Mouse (Mus musculus) liver, embryonic 15.5 days (tissue): ENCODE measurements around the gene Nkx3-2. TPM values are rescaled to one million over a fixed set of nuclear protein-coding genes. Genes with fewer than 3 reads are reported as not detected.

Source experiments
- ATAC-seq: fragments of 200-750 bp; cut with Nextera tagmentation; 2 replicates; pipeline ENCODE4 v1.8.0; 2017; ENCODE audit warnings: moderate number of reproducible peaks, mild to moderate bottlenecking, moderate library complexity; ENCODE audit not compliant: insufficient read depth
- H3K27ac ChIP-seq: fragments of 300-500 bp; sonication (generic); replicated peaks from 2 replicates; pipeline ENCODE4 v1.5.1; 2015; ENCODE audit warnings: mild to moderate bottlenecking, inconsistent platforms
- H3K27me3 ChIP-seq: fragments of 300-500 bp; sonication (generic); 2 replicates; pipeline ENCODE4 v1.6.1; 2015; ENCODE audit warnings: mild to moderate bottlenecking, inconsistent platforms
- H3K36me3 ChIP-seq: fragments of 300-500 bp; sonication (generic); replicated peaks from 2 replicates; pipeline ENCODE4 v1.6.1; 2015; ENCODE audit warnings: moderate library complexity, mild to moderate bottlenecking, inconsistent platforms
- H3K4me1 ChIP-seq: fragments of 300-500 bp; sonication (generic); replicated peaks from 2 replicates; pipeline ENCODE4 v1.6.1; 2015; ENCODE audit warnings: inconsistent platforms
- H3K4me2 ChIP-seq: fragments of 300-500 bp; sonication (generic); 2 replicates; pipeline ENCODE4 v1.6.1; 2015; ENCODE audit warnings: moderate library complexity, mild to moderate bottlenecking, inconsistent platforms
- H3K4me3 ChIP-seq: fragments of 300-500 bp; sonication (generic); replicated peaks from 2 replicates; pipeline ENCODE4 v1.5.1; 2015; ENCODE audit warnings: mild to moderate bottlenecking, inconsistent platforms
- H3K9ac ChIP-seq: fragments of 300-500 bp; sonication (generic); 2 replicates; pipeline ENCODE4 v1.6.1; 2015; ENCODE audit warnings: moderate library complexity, mild to moderate bottlenecking, inconsistent platforms
- H3K9me3 ChIP-seq: fragments of 300-500 bp; sonication (generic); replicated peaks from 2 replicates; pipeline ENCODE4 v1.6.1; 2016; ENCODE audit warnings: inconsistent platforms
- WGBS: fragments of 180-500 bp; shearing (Covaris S2); methylation state at CpG from one replicate; pipeline ENCODE4 v1.1.7; 2015; ENCODE audit warnings: mixed read lengths; ENCODE audit not compliant: insufficient replicate concordance; 5-methylcytosine and 5-hydroxymethylcytosine counted together
- polyA plus RNA-seq: library from polyadenylated mRNA; unstranded; fragments of >200 nt; fragmentation: Nextera tagmentation; extraction: Ambion mirVana; gene quantifications from 2 replicates; pipeline ENCODE4 v1.2.1, GENCODE M21; 2015

The Nkx3-2 gene
- polyA plus RNA-seq, result not detected in 2 replicates

DNA sequence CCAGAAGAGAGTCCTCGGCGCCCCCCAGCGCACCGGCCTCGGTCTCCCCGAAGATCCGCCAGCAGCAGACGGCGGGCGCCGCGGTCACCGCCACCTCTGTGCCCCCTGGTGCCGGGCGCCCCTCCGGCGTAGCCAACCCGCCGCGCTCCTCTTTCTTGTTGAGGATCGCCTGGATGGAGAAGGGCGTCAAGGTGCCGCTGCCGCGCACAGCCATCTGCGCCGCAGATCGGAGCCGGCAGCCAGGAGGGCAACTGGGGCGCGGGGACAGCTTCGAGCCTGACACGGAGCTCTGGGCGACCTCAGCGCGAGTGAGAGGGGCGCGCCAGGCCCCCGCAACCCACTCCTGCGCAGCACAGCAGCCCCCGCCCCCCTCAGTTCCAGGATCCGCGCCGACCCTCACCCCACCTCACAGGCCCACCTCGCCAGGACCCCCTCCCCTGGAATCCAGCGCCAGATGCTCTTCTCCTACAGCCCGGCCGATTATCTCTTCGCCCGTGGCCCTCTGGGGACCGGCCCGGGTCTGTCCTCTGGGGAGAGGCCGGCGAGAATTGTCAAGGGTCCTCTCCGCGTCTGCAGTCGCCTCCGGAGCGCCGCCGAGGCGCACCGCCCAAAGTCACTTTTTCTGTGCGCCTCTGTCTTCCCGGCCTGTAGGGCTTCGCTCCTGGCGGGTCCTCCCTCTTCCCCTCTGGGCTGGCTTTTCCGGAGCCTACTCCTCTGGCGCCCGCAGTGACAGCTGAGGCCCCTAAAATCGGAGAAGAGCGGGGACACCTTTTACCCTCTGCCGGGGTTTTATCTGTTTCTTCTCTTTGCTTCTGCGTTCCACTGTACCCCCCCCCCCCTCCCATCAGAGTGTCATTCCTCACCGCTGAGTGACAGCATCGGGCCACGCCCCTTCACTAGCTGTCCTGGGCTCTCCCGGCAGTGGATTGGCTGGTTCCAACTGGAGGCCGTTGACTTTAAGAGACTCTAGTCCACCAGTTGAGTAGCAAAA is at the start of gene Nkx3-2:
TSS of gene Nkx3-2 (minus strand) at position 771 of the 991 bp plus-strand sequence.
- Histone ChIP-seq H3K4me1 (peaks cover 6% of the 10 kb centered on the region; the same call in 1 of the 2 replicates), H3K9ac (no peak within 1 kb of the TSS), H3K36me3 (no peaks in the 10 kb centered on the region), H3K4me2 (peak within 1 kb of the TSS; percentile 29), H3K4me3 (no peak within 1 kb of the TSS), H3K27me3 (peaks cover 95% of the 10 kb centered on the region), H3K9me3 (no peaks in the 10 kb centered on the region), H3K27ac (no peak within 1 kb of the TSS)
- under 1% methylated on average over 78 of the region's 79 CpGs for WGBS
- ATAC-seq, result no peak

DNA sequence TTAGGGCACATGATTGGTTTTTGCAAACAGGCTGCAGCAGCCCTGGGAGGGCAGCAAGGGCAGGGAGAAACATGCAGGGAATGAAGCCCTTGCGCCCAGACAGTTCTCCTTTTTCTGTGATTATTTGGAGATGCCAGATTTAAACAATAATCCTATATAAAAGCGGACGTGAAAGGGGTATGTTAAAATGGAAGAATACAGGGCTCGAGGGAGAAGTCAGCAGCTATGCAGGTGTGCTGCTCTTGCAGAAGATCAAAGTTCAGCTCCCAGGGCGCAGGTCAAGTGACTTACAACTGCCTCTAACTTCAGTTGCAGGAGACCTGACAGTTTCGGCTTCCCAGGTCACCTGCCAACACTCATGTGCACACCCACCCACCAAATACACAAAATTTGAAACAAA is 48.2 kb upstream of the Nkx3-2 start:
- H3K4me2 ChIP-seq, result no peak overlapping the region
- no peak overlapping the region for H3K27ac ChIP-seq
- H3K27me3 ChIP-seq, result no peaks in the 10 kb centered on the region
- H3K9me3 ChIP-seq, result no peaks in the 10 kb centered on the region
- WGBS, result 79% methylated on average over 6 of the region's 6 CpGs
- H3K4me1 ChIP-seq, result no peaks in the 10 kb centered on the region
- ATAC-seq, result no peak
- H3K9ac ChIP-seq, result no peak overlapping the region
- peaks cover 52% of the 10 kb centered on the region for H3K36me3 ChIP-seq
- H3K4me3 ChIP-seq, result no peak overlapping the region

DNA sequence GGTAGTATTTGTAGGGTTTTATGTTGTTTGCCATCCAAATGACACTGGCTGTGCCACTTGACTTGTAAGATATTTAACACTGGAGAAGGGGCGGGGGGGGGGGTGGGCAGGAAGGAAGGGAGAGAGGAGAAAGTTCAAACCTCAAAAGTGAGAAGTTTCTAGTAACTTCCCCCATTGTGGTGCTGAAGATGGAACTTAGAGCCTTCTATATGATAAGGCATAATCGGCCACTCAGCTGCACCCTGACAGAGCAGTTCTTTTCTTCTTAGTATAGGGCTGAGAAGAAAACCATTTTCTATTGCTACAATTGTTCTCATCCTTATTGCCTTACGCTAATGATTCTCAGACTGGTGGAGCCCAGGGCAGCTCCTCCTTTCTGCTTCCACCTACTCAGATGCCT is 47.0 kb upstream of the Nkx3-2 start:
- H3K4me1 ChIP-seq, result no peaks in the 10 kb centered on the region; the same call in 1 of the 2 replicates
- H3K4me2 ChIP-seq, result no peak overlapping the region
- no peak overlapping the region for H3K9ac ChIP-seq
- H3K27me3 ChIP-seq, result no peaks in the 10 kb centered on the region
- WGBS, result 51% methylated on average over 3 of the region's 3 CpGs
- no peak overlapping the region for H3K4me3 ChIP-seq
- ATAC-seq, result no peak
- H3K36me3 ChIP-seq, result peaks cover 51% of the 10 kb centered on the region
- H3K27ac ChIP-seq, result no peak overlapping the region
- H3K9me3 ChIP-seq, result no peaks in the 10 kb centered on the region

DNA sequence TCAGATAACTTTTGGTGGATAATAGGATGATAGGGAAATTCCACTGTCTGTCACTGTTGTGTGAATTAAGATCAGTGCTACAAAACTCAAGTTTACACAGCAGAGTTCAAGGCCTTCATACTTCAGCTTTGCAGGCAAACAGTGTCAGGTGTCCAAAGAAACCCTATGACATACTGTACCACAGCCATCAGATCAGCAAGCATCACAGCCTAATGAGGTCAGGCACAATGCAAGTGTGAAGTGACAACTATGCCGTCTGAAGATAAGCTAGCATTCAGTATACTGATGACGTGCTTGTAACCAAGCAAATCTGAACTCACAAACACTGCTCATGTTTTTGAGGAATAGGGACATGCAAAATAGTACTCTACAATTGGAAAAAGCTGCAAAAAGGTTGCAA is 43.1 kb upstream of the Nkx3-2 start:
- H3K9ac ChIP-seq, result no peak overlapping the region
- H3K36me3 ChIP-seq, result peaks cover 50% of the 10 kb centered on the region
- no peak overlapping the region for H3K27ac ChIP-seq
- H3K4me3 ChIP-seq, result no peak overlapping the region
- H3K4me2 ChIP-seq, result no peak overlapping the region
- 60% methylated on average over 2 of the region's 2 CpGs for WGBS
- no peak for ATAC-seq
- H3K27me3 ChIP-seq, result no peaks in the 10 kb centered on the region
- no peaks in the 10 kb centered on the region for H3K9me3 ChIP-seq
- H3K4me1 ChIP-seq, result no peaks in the 10 kb centered on the region; the same call in 1 of the 2 replicates

DNA sequence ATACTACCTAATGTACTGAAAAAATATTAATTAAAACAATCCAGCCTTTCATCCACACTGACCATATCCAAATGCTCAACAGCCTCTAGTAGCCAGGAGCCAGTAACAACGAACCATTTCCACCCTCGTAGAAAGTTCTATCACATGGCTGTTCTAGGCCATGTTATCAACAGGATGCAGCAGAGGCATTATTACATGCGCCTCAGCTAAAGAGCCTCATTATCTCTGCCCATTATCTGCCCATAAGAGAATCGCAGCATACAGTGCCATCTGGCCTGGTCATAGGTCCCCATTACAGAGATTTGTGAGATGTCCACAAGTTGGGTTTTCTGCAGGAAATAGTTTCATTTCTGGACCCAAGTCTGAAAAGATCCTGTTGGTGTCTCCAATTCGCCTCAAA is 41.9 kb upstream of the Nkx3-2 start:
- H3K36me3 ChIP-seq, result peaks cover 52% of the 10 kb centered on the region
- 31% methylated on average over 5 of the region's 5 CpGs for WGBS
- no peak overlapping the region for H3K4me3 ChIP-seq
- H3K27ac ChIP-seq, result no peak overlapping the region
- H3K27me3 ChIP-seq, result no peaks in the 10 kb centered on the region
- no peaks in the 10 kb centered on the region; the same call in 1 of the 2 replicates for H3K4me1 ChIP-seq
- no peak for ATAC-seq
- no peaks in the 10 kb centered on the region for H3K9me3 ChIP-seq
- no peak overlapping the region for H3K9ac ChIP-seq
- H3K4me2 ChIP-seq, result no peak overlapping the region

DNA sequence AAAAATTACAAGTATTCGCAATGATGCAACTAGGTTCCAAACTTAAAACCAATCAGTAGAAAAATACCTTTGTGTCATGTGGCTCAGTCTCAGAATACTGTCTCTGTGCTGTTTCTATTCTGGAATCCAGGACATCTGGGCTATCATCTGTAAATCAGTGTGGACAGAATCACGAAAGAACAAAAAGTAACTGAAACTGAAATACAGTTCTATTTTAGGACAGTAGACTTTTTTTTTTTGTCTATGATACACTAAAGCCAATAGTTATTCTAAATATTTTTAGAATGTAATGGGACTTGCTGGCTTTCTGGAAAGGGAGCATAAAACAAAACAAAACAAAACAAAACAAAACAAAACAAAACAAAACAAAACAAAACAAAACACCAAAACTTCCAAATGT is 40.8 kb upstream of the Nkx3-2 start:
- Histone ChIP-seq H3K27me3 (no peaks in the 10 kb centered on the region), H3K4me3 (no peak overlapping the region), H3K4me2 (no peak overlapping the region), H3K9me3 (no peaks in the 10 kb centered on the region), H3K4me1 (no peaks in the 10 kb centered on the region; the same call in 1 of the 2 replicates), H3K27ac (no peak overlapping the region), H3K36me3 (peaks cover 55% of the 10 kb centered on the region), H3K9ac (no peak overlapping the region)
- no peak for ATAC-seq
- 78% methylated on average over 2 of the region's 2 CpGs for WGBS

DNA sequence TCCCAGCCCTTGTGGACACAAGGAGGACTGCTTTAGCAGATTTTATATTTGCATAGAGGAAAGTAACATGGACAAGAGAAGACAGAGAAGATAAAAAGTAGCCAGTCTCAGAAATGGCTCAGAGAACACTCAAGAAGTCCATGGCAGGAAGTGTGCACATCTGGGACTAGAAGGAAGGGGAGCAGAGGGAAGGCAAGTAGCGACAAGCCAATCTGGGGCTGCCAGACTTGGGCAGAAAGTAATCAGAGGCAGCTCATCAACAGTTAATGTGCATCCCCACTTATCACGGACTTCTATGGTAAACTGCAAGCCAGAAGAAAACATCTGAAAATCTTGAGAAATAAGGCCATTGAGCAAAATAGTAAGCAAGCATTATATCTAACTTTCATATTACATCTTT is 40.3 kb upstream of the Nkx3-2 start:
- Histone ChIP-seq H3K27ac (no peak overlapping the region), H3K4me3 (no peak overlapping the region), H3K36me3 (peaks cover 54% of the 10 kb centered on the region), H3K9ac (no peak overlapping the region), H3K27me3 (no peaks in the 10 kb centered on the region), H3K4me2 (no peak overlapping the region), H3K9me3 (no peaks in the 10 kb centered on the region), H3K4me1 (no peaks in the 10 kb centered on the region; the same call in 1 of the 2 replicates)
- 37% methylated on average over 2 of the region's 2 CpGs for WGBS
- ATAC-seq, result no peak

DNA sequence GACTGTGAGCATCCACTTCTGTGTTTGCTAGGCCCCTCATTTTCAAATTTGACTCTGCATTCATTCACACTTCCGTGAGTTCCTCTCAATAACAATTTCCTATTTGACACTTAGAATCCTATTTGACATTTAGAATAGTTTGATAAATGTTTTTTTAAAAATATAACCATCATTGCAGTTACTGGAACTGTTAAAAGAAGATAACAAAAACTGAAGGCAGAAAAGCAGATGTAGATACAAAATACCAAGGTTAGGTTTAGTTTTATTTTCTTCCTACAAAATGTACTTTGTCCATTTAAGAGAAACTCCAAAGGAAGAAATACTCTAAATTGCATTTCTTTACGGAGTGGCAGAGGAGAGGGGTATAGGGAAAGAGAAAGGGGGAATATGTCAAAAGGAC is 37.3 kb upstream of the Nkx3-2 start:
- Histone ChIP-seq H3K4me2 (no peak overlapping the region), H3K36me3 (peaks cover 57% of the 10 kb centered on the region), H3K27ac (no peak overlapping the region), H3K4me3 (no peak overlapping the region), H3K27me3 (no peaks in the 10 kb centered on the region), H3K9ac (no peak overlapping the region), H3K9me3 (no peaks in the 10 kb centered on the region), H3K4me1 (no peaks in the 10 kb centered on the region; the same call in 1 of the 2 replicates)
- WGBS, result 75% methylated on average over 2 of the region's 2 CpGs
- ATAC-seq, result no peak

DNA sequence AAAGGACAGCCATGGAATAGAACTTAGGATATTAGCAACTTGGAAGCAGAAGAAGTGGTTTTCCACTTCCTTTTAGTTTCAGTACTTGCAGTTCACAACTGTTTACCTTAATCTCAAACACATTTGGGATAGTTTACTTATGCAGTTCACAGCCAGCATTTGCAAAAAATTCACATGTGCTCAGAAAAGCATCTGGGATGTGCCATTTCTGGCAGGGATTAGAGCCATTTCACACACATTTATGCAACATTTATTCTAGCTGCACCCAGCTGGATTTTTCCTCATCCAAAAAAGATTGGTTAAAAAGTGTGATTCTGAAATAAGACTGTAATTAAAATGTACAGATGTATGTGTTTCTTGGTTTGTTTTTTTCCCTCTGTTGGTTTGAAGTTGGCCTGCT is 30.1 kb upstream of the Nkx3-2 start:
- Histone ChIP-seq H3K4me1 (no peaks in the 10 kb centered on the region), H3K9ac (no peak overlapping the region), H3K36me3 (peaks cover 68% of the 10 kb centered on the region), H3K9me3 (no peaks in the 10 kb centered on the region), H3K27me3 (no peaks in the 10 kb centered on the region), H3K4me2 (no peak overlapping the region), H3K4me3 (no peak overlapping the region), H3K27ac (no peak overlapping the region)
- ATAC-seq, result no peak

DNA sequence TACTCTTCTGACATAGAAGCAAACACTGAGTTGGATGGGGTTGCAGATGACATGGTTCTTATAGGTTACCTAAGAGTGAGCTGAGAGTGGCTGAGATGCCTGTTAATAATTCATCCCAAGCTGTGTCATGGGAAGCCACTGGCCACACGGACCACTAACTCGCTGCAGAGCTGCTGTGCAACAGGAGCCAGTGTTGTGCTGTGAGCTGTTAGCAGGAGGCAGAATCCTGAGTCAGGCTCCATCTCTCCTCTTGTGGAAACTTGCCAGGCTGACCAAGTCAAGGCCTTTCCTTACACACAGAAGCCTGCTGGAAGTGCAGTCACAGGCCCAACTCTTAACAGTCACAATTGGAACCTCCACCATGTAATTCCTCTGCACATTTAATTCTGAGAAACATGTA is 26.2 kb upstream of the Nkx3-2 start:
- Histone ChIP-seq H3K4me2 (no peak overlapping the region), H3K4me3 (no peak overlapping the region), H3K27me3 (no peaks in the 10 kb centered on the region), H3K4me1 (no peaks in the 10 kb centered on the region), H3K27ac (no peak overlapping the region), H3K9ac (no peak overlapping the region), H3K36me3 (peaks cover 78% of the 10 kb centered on the region), H3K9me3 (no peaks in the 10 kb centered on the region)
- no peak for ATAC-seq
- WGBS, result 75% methylated on average over 2 of the region's 2 CpGs

DNA sequence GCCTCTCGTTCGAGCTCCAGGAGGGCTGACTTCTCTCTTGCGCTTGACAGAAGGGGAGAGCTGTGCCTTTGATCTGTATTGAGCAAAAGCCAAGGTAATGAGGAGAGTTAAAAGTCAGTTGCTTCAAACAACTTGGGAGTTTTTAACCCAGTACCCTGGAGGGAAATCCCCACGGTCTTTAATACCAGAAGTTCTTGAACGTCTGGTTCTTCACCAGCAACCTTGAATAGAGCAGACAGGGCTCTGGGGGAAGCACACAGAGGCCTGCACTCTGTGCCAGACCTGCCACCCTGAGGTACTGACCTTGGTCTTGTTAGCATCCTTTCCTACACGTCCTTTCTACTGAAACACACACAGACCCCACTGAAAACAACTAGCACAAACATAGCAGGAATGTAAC is 24.6 kb upstream of the Nkx3-2 start:
- H3K36me3 ChIP-seq, result peaks cover 68% of the 10 kb centered on the region
- no peaks in the 10 kb centered on the region for H3K4me1 ChIP-seq
- no peak overlapping the region for H3K4me2 ChIP-seq
- no peak overlapping the region for H3K27ac ChIP-seq
- no peaks in the 10 kb centered on the region for H3K27me3 ChIP-seq
- 78% methylated on average over 6 of the region's 6 CpGs for WGBS
- H3K9ac ChIP-seq, result no peak overlapping the region
- no peaks in the 10 kb centered on the region for H3K9me3 ChIP-seq
- no peak for ATAC-seq
- no peak overlapping the region for H3K4me3 ChIP-seq
